In genomic region chrX:37191744-37192379, GRCm38 (mm10) we compare ENCODE assay signal across 7 mouse cellular contexts. TPM values are rescaled to one million over a fixed set of nuclear protein-coding genes. Genes with fewer than 3 reads are reported as not detected.
DNase-seq lines count a peak whose midpoint lies in the region; ATAC-seq and TF ChIP-seq lines count a peak whose summit lies in the region.

No protein-coding gene starts in this region.

- peak overlapping the region; percentile 59 for H3K4me2 ChIP-seq in hindbrain, postnatal 0 days (ENCODE audit: low read depth, low read length)
- H3K4me2 ChIP-seq in lung, postnatal 0 days (replicated peaks; ENCODE audit: low read depth, low read length): peak overlapping the region; percentile 61

- no peak for TF ChIP-seq POLR2A in lung, adult 2 months (IDR thresholded peaks at IDR 0.05; ENCODE audit: borderline replicate concordance, extremely low read depth, low read depth, low read length)
- TF ChIP-seq POLR2A in small intestine, adult 2 months (IDR thresholded peaks at IDR 0.05; ENCODE audit: low read depth, low read length): no peak

- H3K4me1 ChIP-seq in lung, adult 2 months (ENCODE audit: control insufficient read depth, insufficient read depth, low read length): no peaks in the 10 kb centered on the region
- H3K4me1 ChIP-seq in embryonic facial prominence, embryonic 10.5 days: no peaks in the 10 kb centered on the region
- no peaks in the 10 kb centered on the region for H3K4me1 ChIP-seq in hindbrain, postnatal 0 days (ENCODE audit: insufficient read depth, low read length)
- no peaks in the 10 kb centered on the region for H3K4me1 ChIP-seq in lung, postnatal 0 days (ENCODE audit: insufficient read depth, low read depth, low read length)
- no peaks in the 10 kb centered on the region for H3K4me1 ChIP-seq in small intestine, adult 2 months (ENCODE audit: control insufficient read depth, insufficient read depth, insufficient read length, low read length)

- no peaks in the 10 kb centered on the region for H3K27me3 ChIP-seq in embryonic facial prominence, embryonic 10.5 days (replicated peaks; ENCODE audit: low read depth, poor library complexity, severe bottlenecking)
- H3K27me3 ChIP-seq in hindbrain, postnatal 0 days (ENCODE audit: insufficient read depth, low read length): no peaks in the 10 kb centered on the region
- H3K27me3 ChIP-seq in lung, postnatal 0 days (replicated peaks; ENCODE audit: insufficient read depth, low read length): no peaks in the 10 kb centered on the region
- H3K27me3 ChIP-seq in small intestine, adult 2 months (ENCODE audit: control insufficient read depth, insufficient read depth, low read length): no peaks in the 10 kb centered on the region

- ATAC-seq in hindbrain, postnatal 0 days: peak; percentile 41
- no peak for ATAC-seq in lung, postnatal 0 days

- peak overlapping the region; percentile 37 for H3K9ac ChIP-seq in hindbrain, postnatal 0 days (replicated peaks; ENCODE audit: low read length)
- peak overlapping the region; percentile 23; the same call in 1 of the 2 replicates for H3K9ac ChIP-seq in lung, postnatal 0 days (replicated peaks; ENCODE audit: low read depth)

- WGBS in lung, adult 2 months: 35% methylated on average over 28 of the region's 28 CpGs
- 25% methylated on average over 28 of the region's 28 CpGs for WGBS in embryonic facial prominence, embryonic 10.5 days
- WGBS in hindbrain, postnatal 0 days: 35% methylated on average over 28 of the region's 28 CpGs
- 17% methylated on average over 28 of the region's 28 CpGs for WGBS in lung, postnatal 0 days
- 20% methylated on average over 28 of the region's 28 CpGs for WGBS in small intestine, adult 2 months

- H3K4me3 ChIP-seq in lung, adult 2 months (replicated peaks; ENCODE audit: extremely low read depth, low read depth, low read length): peak overlapping the region; percentile 84
- peak overlapping the region; percentile 68 for H3K4me3 ChIP-seq in embryonic facial prominence, embryonic 10.5 days
- H3K4me3 ChIP-seq in hindbrain, postnatal 0 days (ENCODE audit: low read length): peak overlapping the region; percentile 39
- H3K4me3 ChIP-seq in lung, postnatal 0 days (ENCODE audit: low read depth, low read length): peak overlapping the region; percentile 52
- peak overlapping the region; percentile 99 for H3K4me3 ChIP-seq in small intestine, adult 2 months (ENCODE audit: low read depth, low read length)

- no peak for TF ChIP-seq CTCF in lung, adult 2 months (IDR thresholded peaks at IDR 0.05; ENCODE audit: insufficient read depth, low read length)
- TF ChIP-seq CTCF in hindbrain, postnatal 0 days (IDR thresholded peaks at IDR 0.05; ENCODE audit: low read depth): no peak
- no peak for TF ChIP-seq CTCF in lung, postnatal 0 days (IDR thresholded peaks at IDR 0.05)
- TF ChIP-seq CTCF in small intestine, adult 2 months (IDR thresholded peaks at IDR 0.05; ENCODE audit: extremely low read depth, insufficient read length, insufficient replicate concordance, low read depth, low read length): no peak

- no peak for DNase-seq in lung, adult 2 months
- DNase-seq in lung, postnatal 14 days: no peak
- DNase-seq in R1 (ENCODE audit: low read depth, low spot score): peak; percentile 13
- peak; percentile 27 for DNase-seq in embryonic facial prominence, embryonic 10.5 days (ENCODE audit: low spot score)
- DNase-seq in hindbrain, postnatal 0 days (ENCODE audit: low spot score): peak; percentile 23
- no peak for DNase-seq in lung, postnatal 0 days (ENCODE audit: low spot score)

- H3K9me3 ChIP-seq in embryonic facial prominence, embryonic 10.5 days: no peaks in the 10 kb centered on the region
- no peaks in the 10 kb centered on the region for H3K9me3 ChIP-seq in hindbrain, postnatal 0 days (ENCODE audit: low read length)
- no peaks in the 10 kb centered on the region for H3K9me3 ChIP-seq in lung, postnatal 0 days (ENCODE audit: low read length)

- H3K36me3 ChIP-seq in embryonic facial prominence, embryonic 10.5 days (replicated peaks): no peaks in the 10 kb centered on the region
- H3K36me3 ChIP-seq in hindbrain, postnatal 0 days (ENCODE audit: insufficient read depth, low read length): no peaks in the 10 kb centered on the region
- H3K36me3 ChIP-seq in lung, postnatal 0 days (ENCODE audit: insufficient read depth, low read length): no peaks in the 10 kb centered on the region
- 0 out of 2 replicates have a peak, but pooled peaks cover 2% of the 10 kb centered on the region for H3K36me3 ChIP-seq in small intestine, adult 2 months (ENCODE audit: control insufficient read depth, insufficient read depth, low read length)

- TF ChIP-seq EP300 in lung, postnatal 0 days (IDR thresholded peaks at IDR 0.05): no peak

- peak overlapping the region; percentile 82 for H3K27ac ChIP-seq in embryonic facial prominence, embryonic 10.5 days (replicated peaks)
- H3K27ac ChIP-seq in hindbrain, postnatal 0 days: peak overlapping the region; percentile 75
- peak overlapping the region; percentile 32; the same call in 1 of the 2 replicates for H3K27ac ChIP-seq in lung, postnatal 0 days (ENCODE audit: low read length)
- no peak overlapping the region for H3K27ac ChIP-seq in small intestine, adult 2 months (ENCODE audit: insufficient read depth, low read depth, low read length)

RNA-seq across cellular contexts. Expression of gene Rnf113a1, which starts 0.8 kb away (rescaled TPM):
- 1.9 and 2.1 TPM in 2 replicates for polyA plus RNA-seq in lung, adult 2 months (2012; rRNA removed)
- polyA plus RNA-seq in embryonic facial prominence, embryonic 10.5 days (2016; fragmentation: Nextera tagmentation; extraction: Ambion mirVana): 11.3 and 11.8 TPM in 2 replicates
- total RNA-seq in hindbrain, postnatal 0 days (2014; rRNA removed): 7.3 and 7.6 TPM in 2 replicates
- polyA plus RNA-seq in hindbrain, postnatal 0 days (2015; fragmentation: Nextera tagmentation; extraction: Ambion mirVana): 27.3 and 27.9 TPM in 2 replicates
- polyA plus RNA-seq in lung, postnatal 0 days (2015; fragmentation: Nextera tagmentation; extraction: Ambion mirVana): 5.3 and 6.1 TPM in 2 replicates
- polyA plus RNA-seq in small intestine, adult 2 months (2012; rRNA removed): 0.99 and 1.6 TPM in 2 replicates

RNA-seq across cellular contexts. Expression of gene Ndufa1, which starts 0.9 kb away (rescaled TPM):
- 175 and 198 TPM in 2 replicates for polyA plus RNA-seq in lung, adult 2 months (2012; rRNA removed)
- polyA plus RNA-seq in embryonic facial prominence, embryonic 10.5 days (2016; fragmentation: Nextera tagmentation; extraction: Ambion mirVana): 365 and 368 TPM in 2 replicates
- 126 and 135 TPM in 2 replicates for total RNA-seq in hindbrain, postnatal 0 days (2014; rRNA removed)
- 905 and 915 TPM in 2 replicates for polyA plus RNA-seq in hindbrain, postnatal 0 days (2015; fragmentation: Nextera tagmentation; extraction: Ambion mirVana)
- 456 and 541 TPM in 2 replicates for polyA plus RNA-seq in lung, postnatal 0 days (2015; fragmentation: Nextera tagmentation; extraction: Ambion mirVana)
- polyA plus RNA-seq in small intestine, adult 2 months (2012; rRNA removed): 194 and 230 TPM in 2 replicates

RNA-seq across cellular contexts. Expression of gene Gm9, which starts 19.0 kb away (rescaled TPM):
- polyA plus RNA-seq in lung, adult 2 months (2012; rRNA removed): not detected in 2 replicates
- polyA plus RNA-seq in embryonic facial prominence, embryonic 10.5 days (2016; fragmentation: Nextera tagmentation; extraction: Ambion mirVana): not detected in 2 replicates
- total RNA-seq in hindbrain, postnatal 0 days (2014; rRNA removed): not detected in 2 replicates
- not detected in 2 replicates for polyA plus RNA-seq in hindbrain, postnatal 0 days (2015; fragmentation: Nextera tagmentation; extraction: Ambion mirVana)
- polyA plus RNA-seq in lung, postnatal 0 days (2015; fragmentation: Nextera tagmentation; extraction: Ambion mirVana): not detected in 2 replicates
- polyA plus RNA-seq in small intestine, adult 2 months (2012; rRNA removed): not detected in 2 replicates

RNA-seq across cellular contexts. Expression of gene Akap14, which starts 23.2 kb away (rescaled TPM):
- polyA plus RNA-seq in lung, adult 2 months (2012; rRNA removed): 4.0 and 4.4 TPM in 2 replicates
- 0.14 TPM in 1 of 2 replicates, not detected in the other for polyA plus RNA-seq in embryonic facial prominence, embryonic 10.5 days (2016; fragmentation: Nextera tagmentation; extraction: Ambion mirVana)
- total RNA-seq in hindbrain, postnatal 0 days (2014; rRNA removed): not detected in 2 replicates
- polyA plus RNA-seq in hindbrain, postnatal 0 days (2015; fragmentation: Nextera tagmentation; extraction: Ambion mirVana): 0.23 and 0.44 TPM in 2 replicates
- polyA plus RNA-seq in lung, postnatal 0 days (2015; fragmentation: Nextera tagmentation; extraction: Ambion mirVana): 2.1 and 3.2 TPM in 2 replicates
- not detected in 2 replicates for polyA plus RNA-seq in small intestine, adult 2 months (2012; rRNA removed)

RNA-seq across cellular contexts. Expression of gene Rhox1, which starts 30.2 kb away (rescaled TPM):
- polyA plus RNA-seq in lung, adult 2 months (2012; rRNA removed): not detected in 2 replicates
- polyA plus RNA-seq in embryonic facial prominence, embryonic 10.5 days (2016; fragmentation: Nextera tagmentation; extraction: Ambion mirVana): not detected in 2 replicates
- total RNA-seq in hindbrain, postnatal 0 days (2014; rRNA removed): not detected in 2 replicates
- not detected in 2 replicates for polyA plus RNA-seq in hindbrain, postnatal 0 days (2015; fragmentation: Nextera tagmentation; extraction: Ambion mirVana)
- not detected in 2 replicates for polyA plus RNA-seq in lung, postnatal 0 days (2015; fragmentation: Nextera tagmentation; extraction: Ambion mirVana)
- not detected in 2 replicates for polyA plus RNA-seq in small intestine, adult 2 months (2012; rRNA removed)

Comparison
In these comparisons a context has a peak if more than half of its experiments do, and no peak if none do; other contexts are left out.
1. DNase-seq: peak in R1 (single experiment), embryonic facial prominence, embryonic 10.5 days (single experiment) and hindbrain, postnatal 0 days (single experiment); none in lung, adult 2 months (single experiment), lung, postnatal 14 days (single experiment) and lung, postnatal 0 days (single experiment).
2. H3K4me3 ChIP-seq: peak in every context shown above with its lines; median percentile 99 in small intestine, adult 2 months; 84 in lung, adult 2 months; 68 in embryonic facial prominence, embryonic 10.5 days; 52 in lung, postnatal 0 days; 39 in hindbrain, postnatal 0 days.